Comparison of ENCODE assay signal across 21 mouse cellular contexts in genomic region chr5:132052637-132053036, GRCm38 (mm10).
DNase-seq lines count a peak whose midpoint lies in the region; ATAC-seq and TF ChIP-seq lines count a peak whose summit lies in the region.
"Had no signal": no experiment of that assay in that cellular context is flagged by ENCODE, and none has a peak within 500 bp of the region (broad histone marks: within the 10 kb centered on the region; RNA-seq: fewer than 3 reads in every experiment).

No protein-coding gene starts in this region.

- no peak for TF ChIP-seq EP300 in stomach, postnatal 0 days (optimal IDR thresholded peaks at IDR 0.05)

- H3K27me3 ChIP-seq in kidney, postnatal 0 days (ENCODE audit: insufficient read depth, low read length) = no peaks in the 10 kb centered on the region
- H3K27me3 ChIP-seq in stomach, embryonic 14.5 days (ENCODE audit: control insufficient read depth, insufficient read depth, low read length) = no peaks in the 10 kb centered on the region
- H3K27me3 ChIP-seq in stomach, postnatal 0 days (ENCODE audit: control insufficient read depth, insufficient read depth, low read length) = no peaks in the 10 kb centered on the region
- H3K27me3 ChIP-seq in stomach, embryonic 15.5 days (replicated peaks) = no peaks in the 10 kb centered on the region
- H3K27me3 ChIP-seq: embryonic facial prominence, embryonic 15.5 days; heart, embryonic 15.5 days; hindbrain, embryonic 13.5 days had no signal

- no peaks in the 10 kb centered on the region for H3K4me1 ChIP-seq in kidney, postnatal 0 days (replicated peaks; ENCODE audit: insufficient read depth, low read length)
- H3K4me1 ChIP-seq in stomach, embryonic 14.5 days (ENCODE audit: control insufficient read depth, insufficient read depth, low read length) = peaks cover 4% of the 10 kb centered on the region; the same call in 1 of the 2 replicates
- H3K4me1 ChIP-seq in stomach, postnatal 0 days (replicated peaks; ENCODE audit: control insufficient read depth, insufficient read depth) = no peaks in the 10 kb centered on the region
- H3K4me1 ChIP-seq in stomach, embryonic 15.5 days = 0 out of 2 replicates have a peak, but pooled peaks cover 8% of the 10 kb centered on the region
- H3K4me1 ChIP-seq: heart, embryonic 15.5 days had no signal

- no peaks in the 10 kb centered on the region for H3K9me3 ChIP-seq in kidney, postnatal 0 days (replicated peaks; ENCODE audit: low read length)
- no peaks in the 10 kb centered on the region for H3K9me3 ChIP-seq in stomach, embryonic 14.5 days (ENCODE audit: control insufficient read depth, low read depth, low read length)
- no peaks in the 10 kb centered on the region for H3K9me3 ChIP-seq in stomach, postnatal 0 days (ENCODE audit: control insufficient read depth, low read length)
- H3K9me3 ChIP-seq in stomach, embryonic 15.5 days = no peaks in the 10 kb centered on the region
- H3K9me3 ChIP-seq: embryonic facial prominence, embryonic 15.5 days; forebrain, embryonic 10.5 days; heart, embryonic 15.5 days; hindbrain, embryonic 13.5 days had no signal

- H3K27ac ChIP-seq in kidney, postnatal 0 days = no peak overlapping the region
- no peak overlapping the region for H3K27ac ChIP-seq in stomach, embryonic 14.5 days (ENCODE audit: low read length)
- no peak overlapping the region for H3K27ac ChIP-seq in stomach, postnatal 0 days (replicated peaks)
- no peak overlapping the region for H3K27ac ChIP-seq in stomach, embryonic 15.5 days
- H3K27ac ChIP-seq: embryonic facial prominence, embryonic 15.5 days; forebrain, embryonic 10.5 days; heart, adult 2 months; heart, embryonic 15.5 days; hindbrain, embryonic 13.5 days had no signal

- H3K36me3 ChIP-seq in kidney, postnatal 0 days (ENCODE audit: insufficient read depth, low read length) = no peaks in the 10 kb centered on the region
- no peaks in the 10 kb centered on the region for H3K36me3 ChIP-seq in stomach, embryonic 14.5 days (ENCODE audit: control insufficient read depth, insufficient read depth, low read length)
- no peaks in the 10 kb centered on the region for H3K36me3 ChIP-seq in stomach, postnatal 0 days (ENCODE audit: control insufficient read depth, insufficient read depth, low read length)
- H3K36me3 ChIP-seq in stomach, embryonic 15.5 days = no peaks in the 10 kb centered on the region
- H3K36me3 ChIP-seq: embryonic facial prominence, embryonic 15.5 days; heart, embryonic 15.5 days had no signal

- TF ChIP-seq CTCF in kidney, postnatal 0 days (IDR thresholded peaks at IDR 0.05; ENCODE audit: low read depth) = no peak
- no peak for TF ChIP-seq CTCF in stomach, postnatal 0 days (IDR thresholded peaks at IDR 0.05; ENCODE audit: low read depth)

- DNase-seq in kidney, postnatal 0 days (ENCODE audit: low spot score) = peak; percentile 48
- DNase-seq in kidney, postnatal 14 days = no peak
- DNase-seq in stomach, postnatal 0 days (ENCODE audit: low spot score) = no peak
- no peak for DNase-seq in adrenal gland, adult 2 months
- DNase-seq: adrenal gland, adult 8-10 months; adrenal gland, postnatal 36 days; cerebellum, adult 11 months; cerebellum, adult 8-10 months; cerebellum, postnatal 14 days; embryo, embryonic 11 days; heart, adult 2 months; heart, postnatal 14 days had no signal

- H3K9ac ChIP-seq in kidney, postnatal 0 days (ENCODE audit: low read depth, low read length) = no peak overlapping the region
- H3K9ac ChIP-seq in stomach, embryonic 14.5 days (replicated peaks; ENCODE audit: low read depth, low read length) = no peak overlapping the region
- no peak overlapping the region for H3K9ac ChIP-seq in stomach, postnatal 0 days (ENCODE audit: low read length)
- H3K9ac ChIP-seq in stomach, embryonic 15.5 days = no peak overlapping the region
- H3K9ac ChIP-seq: embryonic facial prominence, embryonic 15.5 days; heart, embryonic 15.5 days; hindbrain, embryonic 13.5 days had no signal

- H3K4me3 ChIP-seq in kidney, postnatal 0 days (replicated peaks; ENCODE audit: low read depth, low read length) = no peak overlapping the region
- H3K4me3 ChIP-seq in stomach, embryonic 14.5 days (ENCODE audit: low read depth, low read length) = no peak overlapping the region
- H3K4me3 ChIP-seq in stomach, postnatal 0 days (ENCODE audit: low read depth, low read length) = no peak overlapping the region
- H3K4me3 ChIP-seq in stomach, embryonic 15.5 days (replicated peaks) = no peak overlapping the region
- H3K4me3 ChIP-seq: embryonic facial prominence, embryonic 15.5 days; erythroblast, embryonic 14.5 days; forebrain, embryonic 10.5 days; heart, adult 2 months; heart, embryonic 15.5 days; hindbrain, embryonic 13.5 days had no signal

- WGBS in kidney, postnatal 0 days = 49% methylated on average over 13 of the region's 13 CpGs
- WGBS in stomach, embryonic 14.5 days = 27% methylated on average over 13 of the region's 13 CpGs
- 34% methylated on average over 13 of the region's 13 CpGs for WGBS in stomach, postnatal 0 days
- 38% methylated on average over 13 of the region's 13 CpGs for WGBS in stomach, embryonic 15.5 days

- ATAC-seq in kidney, postnatal 0 days (replicated peaks; ENCODE audit: low FRiP score, low read depth) = no peak
- no peak for ATAC-seq in stomach, embryonic 14.5 days (ENCODE audit: insufficient number of reproducible peaks, insufficient read depth, low FRiP score, low read depth)
- no peak for ATAC-seq in stomach, postnatal 0 days (ENCODE audit: low FRiP score, low TSS enrichment)
- ATAC-seq in stomach, embryonic 15.5 days (ENCODE audit: insufficient read depth, low FRiP score, low read depth) = no peak
- ATAC-seq: forebrain, embryonic 14.5 days had no signal

- H3K4me2 ChIP-seq in kidney, postnatal 0 days (ENCODE audit: low read length) = 0 out of 2 replicates have a peak overlapping the region, but pooled peaks have one; percentile 5
- H3K4me2 ChIP-seq in stomach, embryonic 14.5 days (replicated peaks; ENCODE audit: low read depth, low read length) = peak overlapping the region; percentile 26
- H3K4me2 ChIP-seq in stomach, postnatal 0 days (replicated peaks; ENCODE audit: low read depth) = no peak overlapping the region
- peak overlapping the region; percentile 26 for H3K4me2 ChIP-seq in stomach, embryonic 15.5 days
- H3K4me2 ChIP-seq: embryonic facial prominence, embryonic 15.5 days; heart, embryonic 11.5 days; heart, embryonic 15.5 days; hindbrain, embryonic 13.5 days had no signal
